Comparison of ENCODE assay signal across 8 mouse cellular contexts in genomic region chr2:52072491-52073140, GRCm38 (mm10). TPM values are rescaled to one million over a fixed set of nuclear protein-coding genes. Genes with fewer than 3 reads are reported as not detected.
DNase-seq lines count a peak whose midpoint lies in the region; ATAC-seq lines count a peak whose summit lies in the region.

TSS of gene Rif1 (plus strand) at chr2:52072832.

- peaks cover 26% of the 10 kb centered on the region for H3K4me1 ChIP-seq in forebrain, embryonic 10.5 days
- H3K4me1 ChIP-seq in heart, embryonic 15.5 days (replicated peaks), result peaks cover 10% of the 10 kb centered on the region
- peaks cover 32% of the 10 kb centered on the region for H3K4me1 ChIP-seq in liver, embryonic 13.5 days (replicated peaks)
- peaks cover 10% of the 10 kb centered on the region; the same call in 1 of the 2 replicates for H3K4me1 ChIP-seq in stomach, embryonic 14.5 days (ENCODE audit: control insufficient read depth, insufficient read depth, low read length)

- H3K4me2 ChIP-seq in heart, embryonic 15.5 days, result peak within 1 kb of the TSS; percentile 79
- peak within 1 kb of the TSS; percentile 86 for H3K4me2 ChIP-seq in liver, embryonic 13.5 days
- peak within 1 kb of the TSS; percentile 57 for H3K4me2 ChIP-seq in stomach, embryonic 14.5 days (replicated peaks; ENCODE audit: low read depth, low read length)

- under 1% methylated on average over 67 of the region's 72 CpGs for WGBS in forebrain, embryonic 10.5 days
- WGBS in heart, embryonic 15.5 days, result under 1% methylated on average over 59 of the region's 72 CpGs
- 0% methylated on average over 54 of the region's 72 CpGs for WGBS in liver, embryonic 13.5 days (ENCODE audit: insufficient replicate concordance)
- under 1% methylated on average over 51 of the region's 72 CpGs for WGBS in stomach, embryonic 14.5 days

- DNase-seq in c-Kit-positive CD71-negative TER-119-negative erythroid progenitor cells, embryonic 14.5 days (ENCODE audit: low read depth), result peak; percentile 66
- DNase-seq in forebrain, embryonic 10.5 days (ENCODE audit: extremely low spot score, low spot score), result peak; percentile 89
- peak; percentile 89 to 95 for DNase-seq in kidney, postnatal 25 days
- peak; percentile 78 for DNase-seq in liver, embryonic 13.5 days
- peak; percentile 69 to 78 for DNase-seq in natural killer cell, adult 2 months (ENCODE audit: low spot score in 2 of 2)

- H3K27ac ChIP-seq in forebrain, embryonic 10.5 days, result peak within 1 kb of the TSS; percentile 98
- peak within 1 kb of the TSS; percentile 88 for H3K27ac ChIP-seq in heart, embryonic 15.5 days
- H3K27ac ChIP-seq in liver, embryonic 13.5 days, result peak within 1 kb of the TSS; percentile 83
- H3K27ac ChIP-seq in stomach, embryonic 14.5 days (ENCODE audit: low read length), result peak within 1 kb of the TSS; percentile 89

- H3K27me3 ChIP-seq in forebrain, embryonic 10.5 days (ENCODE audit: poor library complexity, severe bottlenecking), result no peaks in the 10 kb centered on the region
- H3K27me3 ChIP-seq in heart, embryonic 15.5 days, result no peaks in the 10 kb centered on the region
- no peaks in the 10 kb centered on the region for H3K27me3 ChIP-seq in liver, embryonic 13.5 days
- H3K27me3 ChIP-seq in stomach, embryonic 14.5 days (ENCODE audit: control insufficient read depth, insufficient read depth, low read length), result no peaks in the 10 kb centered on the region

- no peaks in the 10 kb centered on the region for H3K9me3 ChIP-seq in forebrain, embryonic 10.5 days
- H3K9me3 ChIP-seq in heart, embryonic 15.5 days (replicated peaks), result no peaks in the 10 kb centered on the region
- no peaks in the 10 kb centered on the region for H3K9me3 ChIP-seq in liver, embryonic 13.5 days (replicated peaks)
- no peaks in the 10 kb centered on the region for H3K9me3 ChIP-seq in stomach, embryonic 14.5 days (ENCODE audit: control insufficient read depth, low read depth, low read length)

- peak within 1 kb of the TSS; percentile 97 for H3K9ac ChIP-seq in heart, embryonic 15.5 days
- peak within 1 kb of the TSS; percentile 98 for H3K9ac ChIP-seq in liver, embryonic 13.5 days
- peak within 1 kb of the TSS; percentile 96 for H3K9ac ChIP-seq in stomach, embryonic 14.5 days (replicated peaks; ENCODE audit: low read depth, low read length)

- H3K4me3 ChIP-seq in forebrain, embryonic 10.5 days, result peak within 1 kb of the TSS; percentile 98
- H3K4me3 ChIP-seq in heart, embryonic 15.5 days, result peak within 1 kb of the TSS; percentile 100
- peak within 1 kb of the TSS; percentile 99 for H3K4me3 ChIP-seq in liver, embryonic 13.5 days (replicated peaks)
- H3K4me3 ChIP-seq in stomach, embryonic 14.5 days (ENCODE audit: low read depth, low read length), result peak within 1 kb of the TSS; percentile 98

- peaks cover 36% of the 10 kb centered on the region for H3K36me3 ChIP-seq in forebrain, embryonic 10.5 days (replicated peaks)
- peaks cover 13% of the 10 kb centered on the region for H3K36me3 ChIP-seq in heart, embryonic 15.5 days
- peaks cover 32% of the 10 kb centered on the region for H3K36me3 ChIP-seq in liver, embryonic 13.5 days
- H3K36me3 ChIP-seq in stomach, embryonic 14.5 days (ENCODE audit: control insufficient read depth, insufficient read depth, low read length), result peaks cover 15% of the 10 kb centered on the region; the same call in 1 of the 2 replicates

- ATAC-seq in CD4-positive, CD25-positive, alpha-beta regulatory T cell, adult 4 months, result peak; percentile 78
- ATAC-seq in heart, embryonic 15.5 days (replicated peaks; ENCODE audit: insufficient number of reproducible peaks, insufficient read depth, low FRiP score, low read depth), result peak; percentile 94
- peak; percentile 95 for ATAC-seq in liver, embryonic 13.5 days (ENCODE audit: low read depth)
- ATAC-seq in stomach, embryonic 14.5 days (ENCODE audit: insufficient number of reproducible peaks, insufficient read depth, low FRiP score, low read depth), result peak; percentile 93

RNA-seq across cellular contexts. Expression of gene Rif1, which starts in this region (rescaled TPM):
- polyA plus RNA-seq in CD4-positive, CD25-positive, alpha-beta regulatory T cell, adult 4 months (2017; shearing (Covaris generic)), result 10 to 100 TPM; 26.0 to 31.3 TPM
- polyA plus RNA-seq in forebrain, embryonic 10.5 days (2016; fragmentation: Nextera tagmentation; extraction: Ambion mirVana), result 37.4 and 38.4 TPM in 2 replicates
- polyA plus RNA-seq in heart, embryonic 15.5 days (2015; fragmentation: Nextera tagmentation; extraction: Ambion mirVana), result 16.3 and 20.2 TPM in 2 replicates
- polyA plus RNA-seq in liver, embryonic 13.5 days (2015; fragmentation: Nextera tagmentation; extraction: Ambion mirVana), result 17.5 and 21.3 TPM in 2 replicates
- 41.7 and 44.6 TPM in 2 replicates for polyA plus RNA-seq in stomach, embryonic 14.5 days (2014; fragmentation: Nextera tagmentation; extraction: Ambion mirVana)

Comparison
In these comparisons a context has a peak if more than half of its experiments do, and no peak if none do; other contexts are left out.
1. Peak in every context shown above with its lines: DNase-seq, ATAC-seq, H3K4me3 ChIP-seq and H3K27ac ChIP-seq.